Mouse (Mus musculus): ENCODE measurements at regions not wholly inside any gene's neighbourhood (a gene's known extent, or its start where the extent isn't known, plus 50 kb on each side); places are given as distances from the start of the nearest gene placed in this dataset.

- peak; percentile 24 for DNase-seq (ENCODE audit: extremely low read depth, insufficient read length, low spot score)
Measured at GRCm38 (mm10) chr8:31518903-31519302, 1909.6 kb upstream of the 5930422O12Rik start.

- peak; percentile 74 for DNase-seq (ENCODE audit: extremely low read depth, insufficient read length, low spot score)
Measured at GRCm38 (mm10) chr8:31520991-31521448, 1907.5 kb upstream of the 5930422O12Rik start.

DNA sequence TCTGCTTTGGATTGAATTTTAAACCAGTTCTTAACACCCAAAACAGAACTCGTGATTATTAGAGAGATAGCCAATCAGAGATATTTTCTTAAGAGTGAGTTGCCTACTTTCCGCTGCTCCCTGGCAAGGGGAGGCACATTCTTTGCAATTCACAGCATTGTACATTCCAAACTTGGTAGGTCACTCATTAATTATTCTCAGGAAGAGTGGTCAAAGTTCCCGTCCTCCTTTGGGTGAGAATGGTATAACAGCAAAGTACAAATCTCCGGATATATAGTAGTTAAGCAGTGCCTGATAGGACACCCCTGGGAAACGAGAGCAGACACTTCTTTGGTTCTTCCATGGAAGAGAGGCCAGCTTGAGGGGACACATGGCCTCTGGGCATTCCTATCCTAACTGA is 1903.4 kb upstream of the 5930422O12Rik start:
- no peak for DNase-seq (ENCODE audit: extremely low read depth, insufficient read length, low spot score)

- DNase-seq (ENCODE audit: extremely low read depth, insufficient read length, low spot score), result no peak
Measured at GRCm38 (mm10) chr8:31539251-31539650, 1889.3 kb upstream of the 5930422O12Rik start.

GRCm38 (mm10) chr8:31541646-31542045 is 1886.9 kb upstream of the 5930422O12Rik start:
- DNase-seq (ENCODE audit: extremely low read depth, insufficient read length, low spot score), result no peak

- no peak for DNase-seq (ENCODE audit: extremely low read depth, insufficient read length, low spot score)
Measured at GRCm38 (mm10) chr8:31574136-31574535, 1854.4 kb upstream of the 5930422O12Rik start.

DNA sequence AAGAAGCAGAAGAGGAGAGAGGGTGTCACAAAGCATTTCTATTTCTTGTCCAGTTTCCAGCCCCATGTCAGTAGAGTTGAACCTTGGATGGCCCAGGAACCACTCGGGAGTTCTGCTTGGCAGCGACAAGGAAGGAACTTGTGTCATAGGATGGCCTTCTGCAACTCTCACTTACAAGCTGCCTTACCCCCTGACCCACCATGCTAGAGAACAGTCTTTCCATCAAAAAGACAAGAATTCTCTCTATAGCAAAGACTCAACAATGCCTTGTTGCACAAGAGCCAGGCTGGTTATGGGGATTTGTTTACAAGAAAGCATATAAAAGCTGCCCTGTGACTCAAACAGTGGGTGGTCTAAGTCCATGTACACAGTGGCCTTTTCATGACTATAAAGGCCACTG is 1852.4 kb upstream of the 5930422O12Rik start:
- no peak for DNase-seq (ENCODE audit: extremely low read depth, insufficient read length, low spot score)

GRCm38 (mm10) chr8:31584661-31585060 is 1843.8 kb upstream of the 5930422O12Rik start:
- no peak for DNase-seq (ENCODE audit: extremely low read depth, insufficient read length, low spot score)

DNA sequence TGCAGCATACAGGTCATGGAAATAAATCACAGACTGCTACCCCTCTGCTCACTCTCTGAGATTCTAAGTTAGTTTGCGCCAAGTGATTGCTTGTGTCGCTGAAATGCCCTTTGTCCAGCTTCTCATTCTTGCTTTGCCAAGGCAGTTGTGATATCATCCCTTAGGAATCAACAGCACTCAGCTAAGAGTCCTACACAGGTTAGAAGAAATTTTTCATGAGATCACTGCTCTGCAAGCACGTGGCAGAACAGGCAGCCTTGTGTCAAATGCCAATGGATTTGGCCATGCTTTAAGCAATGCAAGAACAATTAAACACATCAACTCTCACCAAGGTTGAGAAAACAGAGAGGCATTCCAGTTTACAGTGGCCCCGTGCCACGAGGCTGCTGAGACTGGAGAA is 1829.0 kb upstream of the 5930422O12Rik start:
- DNase-seq (ENCODE audit: extremely low read depth, insufficient read length, low spot score), result no peak

GRCm38 (mm10) chr8:31600979-31601378 is 1827.5 kb upstream of the 5930422O12Rik start:
- DNase-seq (ENCODE audit: extremely low read depth, insufficient read length, low spot score), result no peak

- no peak for DNase-seq (ENCODE audit: extremely low read depth, insufficient read length, low spot score)
Measured at GRCm38 (mm10) chr8:31616501-31616900, 1812.0 kb upstream of the 5930422O12Rik start.

DNA sequence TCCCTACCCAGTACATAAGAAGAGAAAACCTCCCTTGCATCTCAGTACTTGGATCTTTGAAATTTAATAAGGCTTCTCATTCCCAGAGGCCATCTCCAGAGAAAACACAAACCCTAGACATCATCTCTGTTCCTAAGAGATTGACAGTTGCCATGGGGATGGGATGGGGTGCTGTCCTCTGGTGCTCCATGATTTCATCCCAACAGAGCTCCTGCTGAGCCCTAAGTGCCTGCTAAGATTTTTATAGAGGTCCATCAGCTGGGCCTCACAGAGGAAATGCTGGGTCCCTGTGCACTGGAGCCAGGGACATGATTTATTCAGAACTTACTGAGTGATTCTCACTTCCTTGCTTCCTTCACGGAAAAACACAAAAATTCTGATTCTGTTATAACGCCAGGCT is 1800.8 kb upstream of the 5930422O12Rik start:
- DNase-seq (ENCODE audit: extremely low read depth, insufficient read length, low spot score), result no peak

DNA sequence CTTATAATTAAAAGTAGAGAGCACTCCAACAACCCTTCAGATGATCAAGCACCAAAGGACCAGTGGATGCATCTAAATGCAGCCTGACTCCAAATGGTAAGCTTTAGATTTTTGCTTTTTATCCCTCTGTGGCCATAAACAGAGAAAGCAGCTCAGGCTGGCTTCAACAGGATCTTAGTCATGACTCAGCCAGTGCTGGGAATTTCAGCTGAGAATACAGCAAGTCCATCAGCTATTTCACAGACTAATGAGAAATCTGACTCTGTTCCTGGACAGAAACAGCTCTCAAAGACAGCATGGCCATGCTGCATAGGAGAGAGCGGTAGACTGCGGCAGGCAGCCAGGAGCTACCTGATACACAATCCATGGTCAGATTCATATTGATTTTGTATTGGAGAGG is 1800.4 kb upstream of the 5930422O12Rik start:
- no peak for DNase-seq (ENCODE audit: extremely low read depth, insufficient read length, low spot score)

DNA sequence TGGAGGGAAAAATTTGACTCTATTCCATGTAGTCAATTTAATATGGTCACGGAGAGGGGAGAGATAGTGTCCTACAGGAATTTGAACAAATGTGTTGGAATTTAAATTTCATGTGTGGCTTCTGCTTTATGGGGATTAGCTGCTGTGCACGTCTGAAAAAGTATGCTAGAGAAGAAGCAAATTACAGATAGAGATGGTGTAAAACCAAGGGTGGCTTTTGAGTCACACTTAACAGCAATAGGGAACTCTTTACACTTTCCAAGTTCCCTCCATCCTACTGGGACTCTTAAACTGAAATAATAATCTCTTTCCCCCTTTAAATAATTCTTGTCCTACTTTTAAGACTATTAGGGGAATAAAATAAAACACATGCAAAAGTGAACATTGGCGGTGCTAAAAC is 1790.1 kb upstream of the 5930422O12Rik start:
- DNase-seq (ENCODE audit: extremely low read depth, insufficient read length, low spot score), result no peak

DNA sequence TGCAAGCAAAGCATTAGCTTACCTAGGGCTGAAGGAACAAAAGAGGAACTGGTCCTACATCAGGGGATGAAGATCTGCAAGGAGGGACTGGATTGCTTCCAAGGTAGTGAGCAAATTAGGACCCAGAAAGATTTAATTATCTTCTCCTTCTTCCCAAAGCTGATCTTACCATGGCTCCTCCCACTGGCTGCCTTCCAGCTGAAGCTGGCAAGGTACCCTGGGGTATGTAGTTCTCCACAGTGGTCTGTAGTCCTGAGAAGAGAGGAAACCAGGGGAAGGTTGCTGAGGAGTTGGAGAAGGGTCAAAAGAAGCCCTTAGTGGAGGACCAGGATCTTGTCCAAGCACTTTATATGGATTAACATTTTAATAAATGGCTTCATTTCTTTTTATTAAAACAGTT is 1764.8 kb upstream of the 5930422O12Rik start:
- DNase-seq (ENCODE audit: extremely low read depth, insufficient read length, low spot score), result no peak

DNA sequence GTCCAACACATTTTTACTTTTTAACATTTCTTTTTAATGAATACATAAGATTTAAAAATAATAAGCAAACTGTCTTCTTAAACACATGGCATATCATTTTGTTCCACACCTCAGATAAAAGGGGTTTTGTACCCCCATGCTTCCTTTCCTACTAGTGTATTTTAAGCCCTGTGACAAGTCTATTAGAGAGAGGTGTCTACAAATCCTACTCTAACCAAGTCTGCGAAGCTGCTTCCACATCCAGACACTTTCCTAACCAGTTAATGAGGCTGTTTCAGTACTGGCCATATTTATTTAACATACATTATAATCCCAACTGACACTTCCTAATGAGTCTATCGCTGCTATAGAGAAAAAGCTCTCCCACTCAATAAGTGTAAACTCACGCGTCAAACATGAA is 1763.0 kb upstream of the 5930422O12Rik start:
- DNase-seq (ENCODE audit: extremely low read depth, insufficient read length, low spot score), result no peak

GRCm38 (mm10) chr8:31704168-31704567 is 1724.3 kb upstream of the 5930422O12Rik start:
- no peak for DNase-seq (ENCODE audit: extremely low read depth, insufficient read length, low spot score)

DNA sequence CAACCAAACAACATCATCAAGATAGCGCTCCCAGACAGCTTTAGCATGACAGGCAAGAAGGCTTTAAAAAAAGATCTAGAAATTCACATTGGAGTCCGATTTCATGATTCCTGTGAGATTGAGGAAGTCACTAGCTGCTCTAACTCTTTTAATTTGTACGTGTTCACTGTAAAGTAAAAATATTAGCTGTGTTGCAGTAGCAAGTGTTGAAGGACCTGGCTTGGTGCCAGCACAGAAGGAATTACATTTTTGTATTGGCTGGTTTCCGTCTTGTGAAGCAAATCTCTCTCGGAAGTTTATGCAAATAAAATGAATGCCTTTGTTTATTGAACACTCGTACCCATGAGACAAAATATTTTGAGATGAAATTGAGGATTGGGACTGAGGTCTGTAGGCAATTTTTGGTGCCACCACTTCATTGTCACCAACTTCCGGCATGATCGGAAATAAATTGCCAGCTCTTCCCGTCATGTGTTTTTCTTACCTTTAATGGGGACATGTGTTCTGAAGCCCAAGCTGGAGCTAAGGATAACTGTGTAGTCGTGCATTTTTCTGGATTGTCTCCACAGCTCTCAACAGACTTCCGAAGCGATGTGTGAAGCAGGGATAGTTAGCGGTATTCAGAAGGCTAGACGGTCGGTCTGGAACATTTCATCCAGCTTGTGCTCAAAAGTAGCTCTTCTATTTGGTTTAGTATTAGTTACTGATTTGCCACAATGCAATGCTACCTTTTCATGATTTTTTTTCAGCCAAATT is 1715.0 kb upstream of the 5930422O12Rik start:
- no peak for DNase-seq (ENCODE audit: extremely low read depth, insufficient read length, low spot score)

DNA sequence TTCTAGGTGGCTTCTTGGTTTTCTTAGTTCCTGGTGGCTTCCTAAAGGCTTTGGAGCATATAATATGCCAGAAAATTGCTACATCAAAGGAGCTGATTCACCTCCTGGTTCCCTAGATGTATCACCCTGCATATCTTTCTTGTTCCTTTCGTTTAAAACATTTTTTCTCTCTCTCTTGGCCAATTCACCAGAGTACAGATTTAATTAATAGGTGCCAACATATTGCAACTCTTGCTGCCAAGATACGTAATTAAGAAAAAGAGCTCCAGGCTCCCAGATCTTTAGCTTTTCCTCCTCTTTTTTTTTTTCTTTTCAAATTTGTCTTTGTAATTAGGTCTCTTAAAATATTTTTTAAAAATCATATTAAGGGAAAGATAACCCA is 1714.4 kb upstream of the 5930422O12Rik start:
- no peak for DNase-seq (ENCODE audit: extremely low read depth, insufficient read length, low spot score)

DNA sequence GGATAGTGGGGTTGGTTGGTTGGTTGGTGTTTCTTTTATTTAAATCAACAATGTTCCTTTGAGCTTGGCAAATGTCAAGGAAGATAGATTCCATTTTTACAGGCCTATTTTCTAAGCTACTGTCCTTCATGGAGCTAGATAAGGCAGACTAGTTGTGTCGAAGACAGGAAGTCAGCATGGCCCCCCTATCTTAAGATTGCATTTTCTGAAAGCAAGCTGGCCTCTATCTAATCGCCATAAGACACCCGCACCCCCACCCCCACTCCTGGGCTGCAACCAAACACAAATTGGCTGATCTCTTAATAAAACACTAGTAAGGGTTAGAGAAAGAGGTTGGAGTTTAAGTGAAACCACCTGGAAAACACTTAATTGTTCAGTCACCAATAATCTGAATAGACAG is 1708.5 kb upstream of the 5930422O12Rik start:
- DNase-seq (ENCODE audit: extremely low read depth, insufficient read length, low spot score), result no peak

GRCm38 (mm10) chr8:31720585-31720984 is 1707.9 kb upstream of the 5930422O12Rik start:
- DNase-seq (ENCODE audit: extremely low read depth, insufficient read length, low spot score), result peak; percentile 75

- no peak for DNase-seq (ENCODE audit: extremely low read depth, insufficient read length, low spot score)
Measured at GRCm38 (mm10) chr8:31725430-31725829, 1703.1 kb upstream of the 5930422O12Rik start.

- no peak for DNase-seq (ENCODE audit: extremely low read depth, insufficient read length, low spot score)
Measured at GRCm38 (mm10) chr8:31735610-31736009, 1692.9 kb upstream of the 5930422O12Rik start.
